Mouse (Mus musculus) CH12.LX (cell line): ENCODE results near the gene Mgat4c.

Source experiments
- CTCF ChIP-seq, 2 experiments: IDR thresholded peaks in 1 of 2; conservative IDR thresholded peaks in 1 of 2; 2 replicates each; pipeline ENCODE4 v1.5.1; 2011 to 2012; ENCODE audit warnings: low read depth in 2 of 2, low read length in 2 of 2, improper control_type of control experiment in 1 of 2, inconsistent platforms in 1 of 2, mild to moderate bottlenecking in 1 of 2, moderate library complexity in 1 of 2
- ELF1 ChIP-seq: IDR thresholded peaks from 2 replicates; pipeline ENCODE4 v1.6.1; 2014; ENCODE audit warnings: low read depth, mild to moderate bottlenecking, inconsistent platforms, low read length, improper control_type of control experiment
- EP300 ChIP-seq: IDR thresholded peaks from 2 replicates; pipeline ENCODE4 v1.6.1; 2011; ENCODE audit warnings: low read length, improper control_type of control experiment
- ETS1 ChIP-seq: conservative IDR thresholded peaks from 2 replicates; pipeline ENCODE4 v1.6.1; 2012; ENCODE audit warnings: low read depth, mild to moderate bottlenecking, inconsistent platforms, low read length, improper control_type of control experiment, moderate library complexity
- IRF4 ChIP-seq: IDR thresholded peaks from 2 replicates; pipeline ENCODE4 v1.6.1; 2014; ENCODE audit warnings: low read depth, mild to moderate bottlenecking, inconsistent platforms, low read length, improper control_type of control experiment
- KAT2A ChIP-seq: IDR thresholded peaks from 2 replicates; pipeline ENCODE4 v1.6.1; 2012; ENCODE audit warnings: low read length, improper control_type of control experiment, inconsistent platforms; ENCODE audit not compliant: insufficient replicate concordance
- MAX ChIP-seq: IDR thresholded peaks from 2 replicates; pipeline ENCODE4 v1.6.1; 2011; ENCODE audit warnings: low read length, improper control_type of control experiment
- MXI1 ChIP-seq: IDR thresholded peaks from 2 replicates; pipeline ENCODE4 v1.6.1; 2011; ENCODE audit warnings: mild to moderate bottlenecking, low read depth, low read length, improper control_type of control experiment
- NELFE ChIP-seq: IDR thresholded peaks from 2 replicates; pipeline ENCODE4 v1.6.1; 2011; ENCODE audit warnings: low read depth, low read length, improper control_type of control experiment
- NRF1 ChIP-seq: IDR thresholded peaks from 2 replicates; pipeline ENCODE4 v1.6.1; 2014; ENCODE audit warnings: low read depth, mild to moderate bottlenecking, inconsistent platforms, low read length, improper control_type of control experiment, moderate library complexity
- POLR2A ChIP-seq: IDR thresholded peaks from 2 replicates; pipeline ENCODE4 v1.6.1; 2011; ENCODE audit warnings: low read depth, mild to moderate bottlenecking, improper control_type of control experiment, low read length
- TCF12 ChIP-seq: IDR thresholded peaks from 2 replicates; pipeline ENCODE4 v1.6.1; 2014; ENCODE audit warnings: low read depth, mild to moderate bottlenecking, inconsistent platforms, low read length, improper control_type of control experiment
- UBTF ChIP-seq: IDR thresholded peaks from 2 replicates; pipeline ENCODE4 v1.6.1; 2012; ENCODE audit warnings: low read depth, mild to moderate bottlenecking, inconsistent platforms, low read length, improper control_type of control experiment, moderate library complexity

- TF ChIP-seq KAT2A (no peak), IRF4 (no peak), POLR2A (no peak), CTCF (conservative IDR thresholded peaks at IDR 0.05 in 1 of 2, IDR thresholded peaks at IDR 0.05 in 1 of 2; ENCODE audit: low read depth in 2 of 2, low read length in 2 of 2) (no peak), MXI1 (no peak), MAX (no peak), EP300 (no peak), NELFE (no peak), ELF1 (no peak), TCF12 (no peak), UBTF (no peak), ETS1 (no peak), NRF1 (no peak)
These were observed 627 bp downstream of the Mgat4c start for GRCm38 (mm10) chr10:101681914-101682313.
